Mouse (Mus musculus): ENCODE data around the gene Mbnl3.
A peak's percentile ranks its signal among the peaks of the same experiment; 100 is the strongest.

The Mbnl3 gene

DNA sequence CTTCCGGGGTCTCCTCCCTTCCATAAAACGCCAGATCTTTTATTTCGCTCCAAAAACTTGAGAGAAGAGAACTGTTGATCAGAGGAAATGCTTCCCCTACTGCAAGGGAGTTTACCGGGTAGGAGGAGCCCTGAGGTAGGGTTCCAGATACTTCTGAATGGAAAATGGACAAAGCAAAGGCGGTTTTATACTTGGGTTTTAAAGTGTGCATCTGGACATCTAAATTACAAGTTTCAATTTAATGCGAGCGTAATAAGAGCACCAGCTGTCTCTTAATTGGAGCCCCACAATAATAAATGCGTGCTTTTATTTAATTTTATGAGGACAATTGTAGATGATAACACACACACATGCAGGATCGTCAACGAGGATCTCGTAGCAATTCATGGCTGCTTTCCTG is at the start of gene Mbnl3:
Mbnl3 (minus strand) TSS at position 101 of the 400 bp plus-strand sequence.
- DNase-seq = no peak

DNA sequence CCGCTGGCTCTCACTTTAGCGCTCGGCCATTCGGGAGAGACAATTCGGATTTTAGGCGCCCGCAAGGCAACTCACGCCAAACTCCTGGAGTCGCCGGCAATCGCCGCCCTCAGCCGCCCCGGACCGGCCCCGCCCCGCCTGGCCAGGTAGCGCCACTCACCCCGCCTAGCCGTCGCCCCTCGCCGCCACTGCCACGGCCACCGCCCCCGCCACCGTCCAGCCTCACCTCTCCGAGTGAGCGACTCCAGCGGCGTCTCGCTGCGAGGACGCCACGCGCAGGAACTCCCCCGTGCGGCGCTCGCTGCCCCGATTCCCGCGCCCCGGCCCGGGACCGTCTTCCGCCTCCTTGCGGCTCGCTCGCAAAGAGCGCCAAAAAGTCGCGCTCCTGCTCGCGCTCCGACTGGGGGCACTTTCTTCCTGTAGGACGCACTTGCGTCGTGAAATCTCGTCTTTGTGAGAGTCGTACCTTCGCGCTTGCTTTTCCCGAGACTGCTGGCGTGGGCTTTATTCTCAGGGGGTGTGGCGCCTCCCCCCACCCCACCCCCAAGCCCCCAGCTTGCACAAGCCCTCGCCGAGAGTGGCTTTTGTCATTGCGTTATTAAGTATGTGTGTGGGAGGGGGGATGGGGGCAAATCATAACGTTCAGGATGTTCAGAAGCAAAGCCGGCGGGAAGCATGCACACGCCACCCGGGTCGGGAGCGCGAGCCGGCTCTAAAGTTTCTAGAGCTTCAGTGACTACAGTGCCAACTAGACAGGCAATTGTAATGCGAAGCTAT is 596 bp downstream of the Mbnl3 start:
- peak; percentile 14 for DNase-seq

DNA sequence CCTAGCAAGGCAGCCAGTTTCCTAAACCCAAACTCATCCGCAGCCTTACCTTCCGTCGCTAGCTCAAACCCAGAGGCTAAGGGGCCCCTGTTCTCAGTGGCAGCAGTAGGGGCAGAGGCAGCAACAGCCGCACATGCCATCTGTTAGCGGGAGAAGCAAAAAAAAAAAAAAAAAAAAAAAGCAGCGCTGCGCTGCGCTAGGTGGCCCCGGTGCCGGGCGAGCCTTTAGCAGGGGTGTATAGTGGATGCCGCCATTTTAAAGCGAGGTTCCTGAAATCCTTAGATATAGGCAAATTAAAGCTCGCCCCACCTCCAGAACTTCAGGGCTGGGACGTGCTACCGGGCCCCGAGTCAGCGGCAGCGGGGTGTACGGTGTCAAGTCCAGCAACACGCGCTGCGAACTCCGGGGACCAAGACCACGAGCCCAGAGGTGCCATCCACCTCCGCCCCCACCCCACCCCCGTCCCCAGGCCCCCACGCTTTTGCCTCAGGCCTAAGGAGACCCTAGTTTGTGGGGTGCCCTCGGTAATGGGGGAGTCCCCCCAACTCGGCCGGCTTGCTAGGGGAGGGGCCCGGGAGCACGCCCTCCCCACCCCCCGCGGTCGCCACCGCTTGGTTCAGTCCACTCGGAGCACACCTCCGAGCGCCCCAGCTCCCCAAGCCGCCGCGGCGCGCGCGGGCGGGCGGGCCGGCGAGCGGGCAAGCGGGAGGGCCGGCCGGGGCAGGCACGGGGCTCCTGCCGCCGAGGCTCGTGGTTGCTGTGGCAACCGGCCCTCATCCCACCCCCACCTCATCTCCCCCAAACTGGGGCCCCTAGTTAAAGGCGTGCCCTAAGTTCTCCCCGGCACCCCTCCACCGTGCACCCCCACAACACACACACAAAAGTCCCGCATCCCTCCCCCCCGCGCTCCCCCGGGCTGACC is 1.4 kb downstream of the Mbnl3 start:
- peak; percentile 21 for DNase-seq

DNA sequence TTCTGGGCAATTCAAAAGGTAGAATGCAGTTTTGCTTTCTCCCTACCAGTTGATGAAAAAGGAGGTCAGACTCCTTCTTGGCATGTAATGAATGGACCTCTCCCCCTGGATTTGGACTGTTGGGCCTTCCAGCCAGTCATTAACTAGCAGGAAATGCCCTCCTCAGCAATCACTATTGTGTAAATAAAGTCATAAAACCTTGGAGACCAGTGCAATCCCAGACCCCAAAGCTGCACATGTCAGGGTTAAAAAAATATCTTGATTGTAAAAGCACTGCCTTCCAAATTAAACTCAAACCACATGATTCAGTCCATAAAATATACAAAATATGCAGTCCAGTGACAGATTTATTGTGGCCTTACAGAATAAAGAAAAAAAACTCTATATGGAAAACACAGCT is 9.3 kb downstream of the Mbnl3 start:
- DNase-seq = no peak

DNA sequence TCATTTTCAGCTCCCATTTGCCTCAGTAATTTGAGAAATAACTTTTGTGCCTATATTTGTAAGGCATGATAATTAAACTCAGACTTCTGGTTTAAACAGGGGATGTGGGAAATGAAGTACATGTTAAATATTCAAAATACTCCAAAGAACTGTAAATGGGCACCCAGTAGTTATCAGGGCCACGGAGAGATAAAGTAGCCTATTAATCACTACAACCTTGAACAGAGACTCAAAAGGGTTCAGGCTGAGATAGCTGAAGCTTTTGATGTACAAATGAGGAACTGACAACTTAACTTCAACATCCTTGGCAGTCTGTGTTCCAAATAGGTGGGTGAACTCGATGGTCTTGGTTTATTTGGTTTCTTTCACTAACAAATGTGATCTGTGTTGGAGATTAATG is 34.4 kb downstream of the Mbnl3 start:
- no peak for DNase-seq

DNA sequence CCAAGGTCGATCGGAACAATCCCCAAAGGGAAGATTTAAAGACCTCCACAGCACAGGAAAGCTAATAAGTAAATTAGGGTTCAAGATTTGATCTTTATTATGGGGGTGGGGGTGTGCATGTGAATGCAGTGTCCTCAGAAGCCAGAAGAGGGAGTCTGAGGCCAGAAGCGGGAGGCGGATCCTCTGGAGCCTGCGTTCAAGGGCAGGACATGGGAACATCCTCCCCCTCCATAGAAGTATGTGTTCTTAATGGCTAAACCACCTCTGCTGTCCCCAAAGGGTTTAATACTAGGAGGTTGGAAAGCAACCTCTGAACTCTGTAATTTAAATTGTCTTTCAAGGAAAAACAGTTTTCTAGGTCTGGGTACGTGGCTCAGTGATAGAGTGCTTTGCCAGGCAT is 34.9 kb downstream of the Mbnl3 start:
- peak; percentile 5 for DNase-seq

DNA sequence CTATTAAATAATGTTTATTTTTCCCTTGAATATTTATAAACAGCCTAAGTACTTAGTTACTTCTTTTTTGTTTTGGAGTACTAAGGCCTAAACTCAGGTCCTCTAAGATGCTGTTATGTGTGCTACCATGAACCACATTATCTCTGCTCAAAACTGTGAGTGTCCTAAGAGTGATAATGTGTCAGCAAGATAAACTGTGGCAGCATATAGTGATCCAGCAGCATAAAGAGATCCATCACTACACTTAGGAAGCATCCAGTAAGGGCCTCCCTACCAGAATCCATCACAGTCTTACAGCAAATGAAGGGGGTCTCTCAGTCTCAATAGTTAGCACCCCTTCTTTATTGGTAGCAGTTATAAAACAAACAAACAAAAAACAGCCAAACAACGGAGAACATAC is 35.9 kb downstream of the Mbnl3 start:
- DNase-seq = no peak

DNA sequence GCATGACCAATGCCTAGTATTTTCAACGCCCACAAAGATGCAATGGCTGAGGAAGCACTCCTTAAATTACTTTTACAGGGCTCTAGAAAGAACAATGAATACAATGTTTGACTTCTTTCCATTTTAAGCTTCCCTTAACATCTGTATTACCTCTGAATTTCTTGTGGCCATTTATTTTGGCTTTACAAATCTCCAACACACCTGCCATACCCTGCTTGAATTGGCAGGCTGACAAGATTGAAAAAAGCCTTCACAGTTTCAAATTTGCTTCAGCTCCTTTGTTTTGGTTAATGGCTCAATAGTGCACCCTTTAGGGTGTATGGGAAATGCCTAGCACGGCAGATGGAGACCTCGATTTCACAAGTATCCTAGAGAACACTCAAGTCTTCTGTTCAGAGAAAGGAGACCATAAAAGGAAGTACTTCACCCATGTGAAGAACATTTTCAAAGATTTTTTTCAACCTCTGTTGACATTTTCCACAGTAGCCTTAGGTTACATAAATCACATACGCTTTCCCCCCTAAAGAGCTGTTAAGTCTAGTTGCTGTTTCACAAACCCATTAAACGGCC is 36.8 kb downstream of the Mbnl3 start:
- DNase-seq = no peak

DNA sequence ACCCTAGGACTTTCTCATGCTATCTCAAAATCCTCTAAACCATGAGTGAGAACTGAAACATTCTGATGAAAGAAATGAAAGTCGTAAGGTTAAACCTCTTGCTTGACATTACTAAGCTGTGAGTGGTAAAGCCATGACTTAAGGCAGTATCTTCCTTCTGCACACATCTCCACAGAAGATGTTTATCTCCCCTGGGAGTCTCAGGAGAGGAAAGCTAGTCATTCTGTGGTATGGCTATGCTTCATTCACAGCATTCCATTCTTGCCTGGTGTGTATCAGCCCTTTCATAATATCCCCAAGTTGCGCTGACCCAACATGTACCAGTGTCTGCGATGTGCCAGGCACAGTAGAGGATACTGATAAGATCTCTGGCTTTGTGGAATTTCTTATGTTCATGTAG is 38.4 kb downstream of the Mbnl3 start:
- DNase-seq = no peak

DNA sequence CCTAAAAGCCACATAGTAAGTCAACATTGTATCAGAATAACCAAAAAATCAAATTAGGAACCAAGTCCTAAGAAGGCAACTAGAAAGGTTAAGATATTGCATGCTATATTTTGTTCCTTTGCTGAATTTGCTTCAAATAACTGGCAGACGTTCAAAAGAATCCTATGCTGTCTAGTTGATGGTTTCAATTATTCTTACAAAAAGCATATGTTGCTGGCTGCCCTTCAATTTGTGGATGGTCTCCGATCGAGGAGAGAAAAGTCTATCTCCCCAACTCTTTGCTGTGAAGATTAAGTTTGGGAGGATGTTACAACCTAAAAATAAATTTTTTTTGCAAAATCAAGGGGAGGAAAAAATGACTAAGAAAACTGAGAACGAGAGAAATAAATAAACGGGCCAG is 41.6 kb downstream of the Mbnl3 start:
- no peak for DNase-seq

DNA sequence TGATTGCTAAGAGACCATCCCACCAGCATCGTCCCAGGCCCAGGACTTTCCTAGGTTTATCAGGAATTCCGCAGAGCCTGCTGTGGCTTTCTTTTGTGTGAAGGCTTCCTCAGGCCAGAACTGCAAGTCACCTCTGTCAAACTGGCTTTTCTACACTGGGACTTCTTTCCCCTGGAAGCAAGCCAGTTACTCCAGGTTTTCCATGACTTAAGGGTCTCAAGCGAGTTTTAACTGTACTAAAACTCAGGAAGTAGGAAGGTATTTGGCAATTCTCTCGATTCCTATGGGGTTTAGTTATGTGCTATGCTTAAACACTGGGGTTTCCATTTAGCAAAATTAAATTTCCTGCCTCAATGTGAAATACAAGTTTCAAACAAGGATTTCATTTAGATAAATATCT is 57.9 kb downstream of the Mbnl3 start:
- no peak for DNase-seq

DNA sequence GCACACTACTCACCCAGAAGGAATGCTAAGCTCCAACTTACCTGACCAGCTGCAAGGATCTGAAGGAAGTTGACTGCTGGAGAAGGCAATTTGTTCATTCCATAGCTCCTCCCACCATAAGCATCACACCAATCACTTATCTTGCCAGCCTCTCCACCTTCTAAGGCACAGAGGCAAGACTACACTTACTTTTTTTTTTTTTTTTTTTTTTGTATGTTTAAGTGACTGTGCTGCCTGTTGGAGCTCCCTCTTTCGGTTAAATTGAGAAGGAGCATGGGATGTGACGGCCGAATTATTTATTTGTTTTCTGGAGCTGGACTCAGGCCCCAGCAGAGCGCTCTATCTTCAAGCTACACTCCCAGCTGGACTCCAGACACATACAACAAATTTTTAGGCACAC is 60.0 kb downstream of the Mbnl3 start:
- DNase-seq = peak; percentile 16

DNA sequence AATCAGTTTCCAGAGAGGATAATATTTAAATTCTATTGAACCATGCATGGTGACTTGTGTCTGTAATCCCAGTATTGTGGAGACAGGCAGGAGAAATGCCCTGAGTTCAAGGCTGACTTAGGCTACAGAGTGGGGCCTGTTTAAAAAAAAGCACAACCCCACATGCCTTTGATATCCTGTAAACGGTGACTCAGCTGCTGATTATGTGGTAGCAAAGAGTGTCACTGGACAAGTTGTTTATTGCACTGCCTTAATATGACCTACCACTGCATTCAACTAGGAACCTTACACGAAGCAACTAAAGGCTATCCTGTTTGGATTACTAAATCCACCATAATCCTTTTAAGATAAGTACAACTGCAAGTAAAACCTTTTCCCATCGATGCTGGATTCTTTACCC is 66.3 kb downstream of the Mbnl3 start:
- DNase-seq = no peak

DNA sequence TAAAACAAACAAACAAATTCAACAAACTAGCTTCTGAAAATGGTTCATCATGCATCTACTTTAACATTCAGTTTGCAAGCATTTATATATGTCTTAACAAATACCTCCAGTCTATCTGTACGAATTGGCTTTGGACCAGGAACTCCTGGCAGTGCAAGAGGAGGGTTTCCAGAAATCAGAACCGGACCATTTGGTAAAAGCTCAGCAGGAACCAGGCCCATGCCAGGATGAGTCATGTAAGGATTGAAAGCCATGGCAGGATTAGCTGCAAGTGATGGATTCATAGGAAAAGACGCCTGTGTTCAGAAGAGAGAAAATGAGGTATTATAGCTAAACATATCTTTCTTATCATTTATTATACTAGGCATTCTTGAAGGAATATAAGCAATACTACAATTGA is 75.0 kb downstream of the Mbnl3 start:
- no peak for DNase-seq

DNA sequence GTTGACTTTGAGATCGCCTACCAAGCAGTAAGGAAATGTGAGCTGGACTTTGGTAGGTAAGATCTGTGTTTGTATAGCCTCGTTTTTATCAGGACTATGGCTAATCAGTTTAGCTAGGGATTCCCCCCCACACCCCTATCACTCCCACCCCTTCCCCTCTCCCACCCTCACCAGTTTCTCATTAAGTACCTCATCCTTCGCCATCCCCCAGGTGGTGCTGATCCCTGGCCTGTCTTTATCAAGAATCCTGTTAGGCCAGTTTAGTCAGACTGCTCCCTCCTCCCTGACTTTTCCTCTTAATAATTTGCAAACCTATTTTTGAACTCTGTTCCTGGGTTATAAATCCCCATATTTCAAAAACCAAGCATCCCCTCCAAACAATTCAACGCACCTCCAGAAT is 103.6 kb downstream of the Mbnl3 start:
- DNase-seq = no peak

DNA sequence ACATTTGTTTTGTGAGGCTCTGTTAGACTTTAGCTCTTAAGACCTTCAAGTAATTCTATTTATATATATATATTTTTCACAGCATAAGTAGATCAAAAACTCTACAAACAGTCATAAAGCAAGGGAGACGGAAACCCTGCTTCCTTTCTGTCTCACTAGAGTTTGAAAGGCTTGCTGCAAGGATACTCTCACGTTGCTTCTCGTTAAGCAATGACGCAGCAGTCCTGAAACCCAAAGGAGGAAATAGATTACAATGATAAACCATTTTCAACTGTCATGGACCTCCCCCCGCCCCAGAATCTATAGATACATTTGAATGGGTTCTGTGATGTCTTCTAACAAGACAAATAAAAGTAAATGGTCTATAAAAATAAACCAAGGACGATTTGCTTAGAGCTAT is 121.4 kb downstream of the Mbnl3 start:
- DNase-seq = no peak

DNA sequence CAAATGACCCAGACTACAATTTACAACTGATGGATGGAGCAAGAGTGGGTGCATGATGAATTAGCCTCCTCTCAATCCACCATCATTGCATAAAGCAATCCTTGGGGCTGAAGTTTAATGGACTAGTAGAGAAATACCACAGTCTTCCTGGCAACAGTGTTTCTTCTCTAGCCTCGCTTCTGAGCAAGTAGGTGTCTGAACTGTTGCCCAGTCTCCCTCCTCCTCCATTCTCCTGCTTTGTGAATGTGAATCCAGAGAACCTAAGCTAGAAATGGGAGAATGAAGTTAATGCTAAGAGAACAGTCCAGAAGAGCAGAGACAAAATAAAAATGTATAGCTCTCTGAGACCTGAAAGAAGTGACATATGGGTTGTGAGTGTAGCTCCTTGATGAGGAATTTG is 122.1 kb downstream of the Mbnl3 start:
- no peak for DNase-seq

DNA sequence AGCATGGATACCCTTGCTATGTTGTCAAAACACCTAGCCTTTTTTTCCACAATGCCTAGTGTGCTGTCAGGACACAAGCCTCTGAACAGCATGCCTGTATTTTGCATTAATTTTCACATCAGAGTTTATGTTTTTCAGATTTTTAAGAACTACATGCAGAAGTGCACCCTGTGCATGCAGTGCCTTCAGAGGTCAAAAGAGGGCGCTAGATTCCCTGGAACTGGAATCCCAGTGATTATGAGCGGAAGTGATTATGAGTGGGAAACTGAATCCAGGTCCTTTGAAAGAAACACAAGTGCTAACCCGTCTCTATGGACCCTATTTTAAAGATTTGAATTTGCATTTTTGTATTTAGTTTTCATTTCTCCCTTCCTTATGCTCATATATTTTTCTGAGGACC is 129.6 kb downstream of the Mbnl3 start:
- DNase-seq = peak; percentile 11

Data from kidney, adult 9 months (tissue).